Mouse (Mus musculus): ENCODE results near the gene Csrnp3.

Gene Csrnp3

GRCm38 (mm10) chr2:65948808-65949207, 103.2 kb downstream of the Csrnp3 start:
- in situ Hi-C loops (cut with MboI, MseI) = no loop called here

GRCm38 (mm10) chr2:65953726-65954340, 108.3 kb downstream of the Csrnp3 start:
- in situ Hi-C loops (cut with MboI, MseI) = no loop called here

- in situ Hi-C loops (cut with MboI, MseI) = no loop called here
Observed at GRCm38 (mm10) chr2:65955804-65956203, 110.2 kb downstream of the Csrnp3 start.

- in situ Hi-C loops (cut with MboI, MseI) = no loop called here
Observed at GRCm38 (mm10) chr2:65956727-65957126, 111.2 kb downstream of the Csrnp3 start.

- in situ Hi-C loops (cut with MboI, MseI) = no loop called here
Observed at GRCm38 (mm10) chr2:65963420-65963819, 117.9 kb downstream of the Csrnp3 start.

- in situ Hi-C loops (cut with MboI, MseI) = no loop called here
Observed at GRCm38 (mm10) chr2:65968810-65969209, 123.2 kb downstream of the Csrnp3 start.

- in situ Hi-C loops (cut with MboI, MseI) = no loop called here
Observed at GRCm38 (mm10) chr2:65973907-65974306, 128.3 kb downstream of the Csrnp3 start.

GRCm38 (mm10) chr2:65975383-65975782, 129.8 kb downstream of the Csrnp3 start:
- in situ Hi-C loops (cut with MboI, MseI) = no loop called here

GRCm38 (mm10) chr2:65979338-65980053, 133.9 kb downstream of the Csrnp3 start:
- in situ Hi-C loops (cut with MboI, MseI) = no loop called here

GRCm38 (mm10) chr2:65981470-65981869, 135.9 kb downstream of the Csrnp3 start:
- in situ Hi-C loops (cut with MboI, MseI) = no loop called here

- in situ Hi-C loops (cut with MboI, MseI) = no loop called here
Observed at GRCm38 (mm10) chr2:65981965-65982364, 136.4 kb downstream of the Csrnp3 start.

GRCm38 (mm10) chr2:65985706-65986105, 140.1 kb downstream of the Csrnp3 start:
- in situ Hi-C loops (cut with MboI, MseI) = no loop called here

GRCm38 (mm10) chr2:65987069-65987468, 141.5 kb downstream of the Csrnp3 start:
- in situ Hi-C loops (cut with MboI, MseI) = no loop called here

- in situ Hi-C loops (cut with MboI, MseI) = no loop called here
Observed at GRCm38 (mm10) chr2:65987588-65987987, 142.0 kb downstream of the Csrnp3 start.

GRCm38 (mm10) chr2:65988788-65989187, 143.2 kb downstream of the Csrnp3 start:
- in situ Hi-C loops (cut with MboI, MseI) = no loop called here

GRCm38 (mm10) chr2:65990108-65990507, 144.5 kb downstream of the Csrnp3 start:
- in situ Hi-C loops (cut with MboI, MseI) = no loop called here

GRCm38 (mm10) chr2:65990754-65991153, 145.2 kb downstream of the Csrnp3 start:
- in situ Hi-C loops (cut with MboI, MseI) = no loop called here

GRCm38 (mm10) chr2:65993371-65993770, 147.8 kb downstream of the Csrnp3 start:
- in situ Hi-C loops (cut with MboI, MseI) = no loop called here

GRCm38 (mm10) chr2:65994886-65995468, 149.4 kb downstream of the Csrnp3 start:
- in situ Hi-C loops (cut with MboI, MseI) = no loop called here

- in situ Hi-C loops (cut with MboI, MseI) = no loop called here
Observed at GRCm38 (mm10) chr2:65998747-65999146, 153.2 kb downstream of the Csrnp3 start.

- in situ Hi-C loops (cut with MboI, MseI) = loop anchor here (5.0 kb wide), 1 partner anchor 327 kb away; no protein-coding TSS in a partner anchor
Observed at GRCm38 (mm10) chr2:66008995-66009654, 163.6 kb downstream of the Csrnp3 start.

GRCm38 (mm10) chr2:66009677-66010076, 164.1 kb downstream of the Csrnp3 start:
- in situ Hi-C loops (cut with MboI, MseI) = loop anchor here (5.0 kb wide), 1 partner anchor 327 kb away; no protein-coding TSS in a partner anchor
